Mouse (Mus musculus): ENCODE results near the gene Pikfyve. TPM values are rescaled to one million over a fixed set of nuclear protein-coding genes. Genes with fewer than 3 reads are reported as not detected.

The Pikfyve gene
- polyA plus RNA-seq, 1 experiment = 0.92 TPM

DNA sequence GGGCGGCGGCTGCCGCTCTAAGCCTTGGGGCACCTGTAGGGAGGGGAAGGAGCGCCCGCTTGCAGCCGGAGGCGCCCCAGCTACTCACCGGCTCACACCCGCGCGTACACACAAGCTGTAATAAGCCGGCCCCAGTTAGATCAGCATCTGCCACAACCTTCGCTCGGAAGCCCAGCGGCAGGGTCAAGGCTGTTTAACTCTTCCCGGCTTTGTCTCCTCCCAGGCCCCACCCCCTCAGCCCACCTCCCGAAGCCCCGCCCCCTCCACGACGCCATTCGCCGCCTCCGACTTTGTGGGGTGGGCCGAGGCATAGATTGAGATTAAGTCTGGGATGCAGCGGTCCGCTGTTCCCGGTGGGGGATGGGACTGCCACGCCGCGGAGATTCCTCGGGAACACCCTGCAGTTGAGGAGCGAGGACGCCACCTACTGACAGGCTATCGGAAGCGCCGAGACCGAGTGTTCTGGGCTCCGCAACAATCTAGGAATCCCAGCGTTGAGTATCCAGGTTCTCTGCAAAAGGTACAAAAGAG is 7.5 kb upstream of the Pikfyve start:
- Histone ChIP-seq H3K27me3 (ENCODE audit: control insufficient read depth) (no peaks in the 10 kb centered on the region), H3K4me1 (ENCODE audit: control insufficient read depth) (peaks cover 36% of the 10 kb centered on the region), H3K9me3 (ENCODE audit: control insufficient read depth, low read length) (no peaks in the 10 kb centered on the region), H3K36me3 (ENCODE audit: control insufficient read depth) (no peaks in the 10 kb centered on the region), H3K4me3 (replicated peaks) (peak overlapping the region; percentile 65)
- TF ChIP-seq TAL1 (IDR thresholded peaks at IDR 0.05; ENCODE audit: low read length) = no peak

DNA sequence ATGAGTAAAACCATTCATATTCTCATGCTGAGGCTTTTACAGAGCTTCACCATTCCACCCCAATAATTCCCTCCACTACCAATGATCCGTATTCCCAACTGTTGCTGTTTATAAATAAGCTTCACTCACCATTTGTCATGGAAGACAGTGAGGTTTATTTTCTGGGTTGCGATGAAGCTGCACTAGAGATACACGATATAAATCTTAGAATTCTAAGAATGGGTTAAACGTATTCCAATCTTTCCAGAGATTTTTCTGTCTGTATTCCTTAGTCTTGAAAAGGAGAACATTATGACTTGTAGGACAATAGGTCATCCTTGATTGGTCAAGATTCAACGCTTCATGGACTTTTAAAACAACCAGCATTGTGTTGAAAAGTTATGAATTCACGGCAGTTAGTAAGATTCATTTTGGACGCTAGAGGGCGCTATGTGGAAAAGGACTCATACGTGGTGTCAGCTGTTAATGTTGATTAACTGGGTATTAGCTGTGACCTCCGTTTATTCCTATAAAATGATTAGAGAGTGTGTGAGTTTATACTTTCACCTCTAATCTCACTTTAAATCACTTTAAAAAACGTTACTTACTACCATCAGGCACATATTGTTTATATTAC is 6.7 kb upstream of the Pikfyve start:
- no peaks in the 10 kb centered on the region for H3K27me3 ChIP-seq (ENCODE audit: control insufficient read depth)
- H3K36me3 ChIP-seq (ENCODE audit: control insufficient read depth) = no peaks in the 10 kb centered on the region
- no peaks in the 10 kb centered on the region for H3K9me3 ChIP-seq (ENCODE audit: control insufficient read depth, low read length)
- TF ChIP-seq TAL1 (IDR thresholded peaks at IDR 0.05; ENCODE audit: low read length) = no peak
- H3K4me1 ChIP-seq (ENCODE audit: control insufficient read depth) = peaks cover 36% of the 10 kb centered on the region
- peak overlapping the region; percentile 65 for H3K4me3 ChIP-seq (replicated peaks)

DNA sequence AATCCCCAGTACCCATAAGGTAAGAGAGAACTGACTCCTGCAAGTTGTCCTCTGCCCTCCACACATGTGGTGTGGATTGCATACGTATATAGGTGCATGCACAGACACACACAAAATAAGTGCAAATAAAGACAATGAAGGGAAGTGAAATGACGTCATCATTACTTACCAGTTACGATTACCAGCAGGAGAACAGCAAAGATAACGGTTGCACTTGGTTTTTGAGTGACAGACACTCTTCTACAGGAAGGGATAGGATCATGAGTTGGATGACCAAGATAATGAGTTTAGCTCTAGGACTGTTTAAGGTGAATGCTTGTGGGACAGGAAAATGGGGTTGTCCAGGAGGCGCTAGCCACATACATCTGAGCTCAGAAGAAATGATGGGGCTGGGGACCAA is 5.0 kb upstream of the Pikfyve start:
- Histone ChIP-seq H3K4me1 (ENCODE audit: control insufficient read depth) (peaks cover 47% of the 10 kb centered on the region), H3K4me3 (replicated peaks) (no peak overlapping the region), H3K36me3 (ENCODE audit: control insufficient read depth) (no peaks in the 10 kb centered on the region), H3K9me3 (ENCODE audit: control insufficient read depth, low read length) (no peaks in the 10 kb centered on the region), H3K27me3 (ENCODE audit: control insufficient read depth) (no peaks in the 10 kb centered on the region)
- TF ChIP-seq GATA1 (IDR thresholded peaks at IDR 0.05; ENCODE audit: low read length) (no peak), TAL1 (IDR thresholded peaks at IDR 0.05; ENCODE audit: low read length) (no peak)

DNA sequence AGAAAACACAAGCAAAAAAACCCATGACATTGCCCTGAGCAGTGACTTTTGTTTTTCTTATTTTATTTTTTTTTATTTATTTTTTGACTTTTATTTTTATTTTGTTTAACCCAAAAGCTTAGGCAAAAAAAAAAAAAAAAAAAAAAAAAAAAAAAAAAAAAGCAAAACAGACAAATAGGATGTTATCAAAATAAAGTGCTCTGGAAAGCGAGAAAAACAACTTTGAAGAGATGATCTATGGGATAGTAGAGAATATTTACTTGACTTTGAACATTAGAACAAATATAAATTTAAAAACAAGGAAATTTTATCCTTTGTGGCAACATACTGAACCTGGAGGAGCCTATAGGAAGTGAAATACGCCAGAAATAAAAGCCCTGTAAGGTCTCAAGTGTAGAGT is 2.5 kb upstream of the Pikfyve start:
- H3K4me3 ChIP-seq (replicated peaks) = no peak overlapping the region
- peaks cover 45% of the 10 kb centered on the region for H3K4me1 ChIP-seq (ENCODE audit: control insufficient read depth)
- H3K9me3 ChIP-seq (ENCODE audit: control insufficient read depth, low read length) = no peaks in the 10 kb centered on the region
- H3K36me3 ChIP-seq (ENCODE audit: control insufficient read depth) = no peaks in the 10 kb centered on the region; the same call in 1 of the 2 replicates
- TF ChIP-seq TAL1 (IDR thresholded peaks at IDR 0.05; ENCODE audit: low read length) (no peak), GATA1 (IDR thresholded peaks at IDR 0.05; ENCODE audit: low read length) (no peak)
- H3K27me3 ChIP-seq (ENCODE audit: control insufficient read depth) = no peaks in the 10 kb centered on the region

DNA sequence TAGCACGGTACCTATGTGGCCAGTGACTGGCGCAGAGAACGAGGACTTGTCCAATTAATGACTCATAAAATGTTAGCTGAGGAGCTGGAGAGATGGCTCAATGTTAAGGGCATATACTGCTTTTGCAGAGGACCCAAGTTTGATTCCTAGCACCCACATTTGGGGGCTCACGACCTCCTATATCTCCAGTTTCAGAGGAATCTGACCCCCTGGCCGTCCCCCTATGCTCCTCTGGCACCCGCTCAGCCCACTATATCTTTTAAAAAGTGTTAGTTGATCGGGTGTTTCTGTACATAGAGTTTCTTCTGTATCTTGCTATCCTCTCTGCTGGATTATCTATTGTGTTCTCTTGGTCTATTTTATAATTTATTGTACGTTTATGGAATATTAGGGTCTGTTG is 1.5 kb upstream of the Pikfyve start:
- H3K4me1 ChIP-seq (ENCODE audit: control insufficient read depth) = peaks cover 36% of the 10 kb centered on the region
- H3K9me3 ChIP-seq (ENCODE audit: control insufficient read depth, low read length) = no peaks in the 10 kb centered on the region
- no peaks in the 10 kb centered on the region; the same call in 1 of the 2 replicates for H3K36me3 ChIP-seq (ENCODE audit: control insufficient read depth)
- H3K4me3 ChIP-seq (replicated peaks) = no peak overlapping the region
- no peak for TF ChIP-seq GATA1 (IDR thresholded peaks at IDR 0.05; ENCODE audit: low read length)
- TF ChIP-seq TAL1 (IDR thresholded peaks at IDR 0.05; ENCODE audit: low read length) = no peak
- no peaks in the 10 kb centered on the region for H3K27me3 ChIP-seq (ENCODE audit: control insufficient read depth)

DNA sequence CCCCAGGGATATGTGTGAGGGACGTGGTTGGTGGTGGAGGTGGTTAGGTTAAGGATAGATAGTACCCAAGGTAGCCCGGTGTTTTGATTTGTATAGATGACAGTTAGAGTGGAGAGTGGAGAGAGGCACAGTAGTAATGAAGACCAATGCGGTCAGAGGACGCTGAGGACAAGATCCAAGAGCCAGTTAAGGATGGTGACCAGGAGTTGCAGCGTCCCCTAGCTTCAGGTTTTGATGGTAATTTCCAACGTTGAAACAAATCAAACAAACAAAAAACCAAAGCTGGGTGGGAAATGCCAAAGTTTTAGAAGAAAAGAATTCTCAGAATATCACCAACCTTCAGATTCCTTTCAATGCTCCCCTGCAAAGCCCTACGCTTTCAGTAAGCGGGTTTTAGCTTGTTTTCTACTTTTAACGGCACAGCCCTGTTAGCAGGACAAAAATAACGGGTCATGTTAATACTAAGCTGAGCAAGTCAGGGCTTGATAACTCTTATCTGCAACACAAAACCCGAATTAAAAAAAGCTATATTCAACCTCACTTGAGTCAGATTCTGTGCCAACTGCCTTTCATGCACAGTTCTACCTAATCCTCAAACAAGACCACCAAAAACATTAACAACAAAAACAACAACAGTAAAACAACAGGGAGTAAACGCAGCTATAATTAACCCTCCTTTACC is 818 bp upstream of the Pikfyve start:
- Histone ChIP-seq H3K9me3 (ENCODE audit: control insufficient read depth, low read length) (no peaks in the 10 kb centered on the region), H3K4me3 (replicated peaks) (peak overlapping the region; percentile 92), H3K27me3 (ENCODE audit: control insufficient read depth) (no peaks in the 10 kb centered on the region), H3K4me1 (ENCODE audit: control insufficient read depth) (peaks cover 36% of the 10 kb centered on the region), H3K36me3 (ENCODE audit: control insufficient read depth) (peaks cover 3% of the 10 kb centered on the region)
- TF ChIP-seq GATA1 (IDR thresholded peaks at IDR 0.05; ENCODE audit: low read length) (no peak), TAL1 (IDR thresholded peaks at IDR 0.05; ENCODE audit: low read length) (no peak)

DNA sequence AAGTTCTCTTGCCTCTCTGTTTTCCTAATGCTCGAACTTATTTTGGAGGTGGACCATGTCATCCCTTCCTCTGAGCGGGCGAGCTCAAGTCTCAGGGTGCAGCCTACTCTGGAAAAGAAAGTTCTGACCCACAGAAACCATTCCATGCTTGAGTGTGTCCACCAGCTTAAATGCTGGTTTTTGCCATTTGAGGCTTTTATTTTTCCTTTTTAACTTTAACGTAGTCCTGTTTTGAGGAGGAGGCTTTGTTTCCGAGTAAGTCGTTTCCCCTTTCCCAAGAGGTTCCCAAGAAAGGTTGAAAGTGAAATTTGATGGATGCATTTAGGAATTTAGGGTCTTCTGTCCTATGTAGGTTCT is 569 bp downstream of the Pikfyve start:
- Histone ChIP-seq H3K36me3 (ENCODE audit: control insufficient read depth) (peaks cover 13% of the 10 kb centered on the region), H3K4me3 (replicated peaks) (peak overlapping the region; percentile 92), H3K27me3 (ENCODE audit: control insufficient read depth) (no peaks in the 10 kb centered on the region), H3K9me3 (ENCODE audit: control insufficient read depth, low read length) (no peaks in the 10 kb centered on the region), H3K4me1 (ENCODE audit: control insufficient read depth) (peaks cover 33% of the 10 kb centered on the region)
- no peak for TF ChIP-seq GATA1 (IDR thresholded peaks at IDR 0.05; ENCODE audit: low read length)

DNA sequence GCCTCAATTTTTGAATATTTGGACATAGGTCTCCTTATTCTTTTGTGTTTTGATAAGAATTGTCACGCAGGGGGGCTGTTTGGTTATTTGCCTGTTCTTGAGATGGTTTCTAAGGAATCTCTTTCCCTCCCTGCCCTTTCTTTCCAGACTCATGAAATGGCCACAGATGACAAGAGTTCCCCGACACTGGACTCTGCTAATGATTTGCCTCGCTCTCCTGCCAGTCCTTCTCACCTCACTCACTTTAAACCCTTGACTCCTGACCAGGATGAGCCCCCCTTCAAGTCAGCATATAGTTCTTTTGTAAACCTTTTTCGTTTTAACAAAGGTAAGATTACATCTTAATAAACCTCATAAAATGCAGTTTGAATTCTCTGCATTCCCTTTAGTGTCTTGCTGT is 3.7 kb downstream of the Pikfyve start:
- peaks cover 35% of the 10 kb centered on the region for H3K36me3 ChIP-seq (ENCODE audit: control insufficient read depth)
- H3K4me1 ChIP-seq (ENCODE audit: control insufficient read depth) = peaks cover 30% of the 10 kb centered on the region
- TF ChIP-seq TAL1 (IDR thresholded peaks at IDR 0.05; ENCODE audit: low read length) (no peak), GATA1 (IDR thresholded peaks at IDR 0.05; ENCODE audit: low read length) (no peak)
- H3K27me3 ChIP-seq (ENCODE audit: control insufficient read depth) = no peaks in the 10 kb centered on the region
- no peaks in the 10 kb centered on the region for H3K9me3 ChIP-seq (ENCODE audit: control insufficient read depth, low read length)
- no peak overlapping the region for H3K4me3 ChIP-seq (replicated peaks)

DNA sequence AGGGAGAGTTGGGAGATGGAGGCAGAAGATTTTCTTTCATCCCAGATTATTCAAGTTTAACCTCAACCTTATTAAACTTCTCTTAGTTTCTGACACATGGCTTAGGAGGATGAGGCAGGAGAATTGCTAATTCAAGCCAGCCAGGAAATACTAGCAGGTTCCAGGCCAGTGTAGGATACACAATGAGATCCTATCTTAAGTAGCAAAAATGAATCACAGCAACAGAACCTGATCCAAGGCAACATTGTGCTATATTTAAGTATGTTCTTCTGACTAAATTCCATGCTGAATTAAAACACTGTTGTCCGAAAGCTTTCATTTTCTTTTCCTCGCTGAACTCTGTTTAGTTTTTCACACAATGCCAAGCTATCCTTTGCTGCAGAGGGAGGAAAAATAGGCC is 6.7 kb downstream of the Pikfyve start:
- Histone ChIP-seq H3K9me3 (ENCODE audit: control insufficient read depth, low read length) (no peaks in the 10 kb centered on the region), H3K4me1 (ENCODE audit: control insufficient read depth) (peaks cover 6% of the 10 kb centered on the region), H3K36me3 (ENCODE audit: control insufficient read depth) (peaks cover 49% of the 10 kb centered on the region), H3K27me3 (ENCODE audit: control insufficient read depth) (no peaks in the 10 kb centered on the region), H3K4me3 (replicated peaks) (no peak overlapping the region)
- no peak for TF ChIP-seq TAL1 (IDR thresholded peaks at IDR 0.05; ENCODE audit: low read length)
- TF ChIP-seq GATA1 (IDR thresholded peaks at IDR 0.05; ENCODE audit: low read length) = no peak

All from erythroblast, embryonic 14.5 days (primary cell).